Mouse (Mus musculus) thymus, postnatal 36 days (tissue): ENCODE results near the gene Prl8a8.

Experiments
- DNase-seq, 2 experiments: peaks; one replicate each; pipeline ENCODE4 v3.0.0; 2022; ENCODE audit warnings: mixed read lengths in 2 of 2

The Prl8a8 gene

DNA sequence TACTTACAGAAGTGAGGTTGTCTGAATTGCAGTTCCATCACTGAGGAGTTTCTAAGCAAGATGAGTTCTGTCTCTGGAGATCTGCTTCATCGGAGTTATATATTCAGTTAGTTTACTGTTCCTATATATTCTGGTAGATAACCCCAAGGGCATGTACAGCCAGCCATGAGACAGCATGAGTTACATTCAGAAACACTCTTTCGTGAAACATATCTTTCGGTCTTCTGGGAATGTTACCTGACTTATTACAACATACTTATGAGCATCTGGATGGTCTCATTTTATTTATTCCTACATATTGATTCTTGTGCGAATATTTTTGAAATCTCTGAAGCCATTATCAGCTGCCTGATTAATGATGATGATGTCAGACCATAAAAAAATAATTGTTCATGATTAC is at the start of gene Prl8a8:
Gene Prl8a8, minus strand, starts transcription at position 101 of the 400 bp plus-strand sequence.
- DNase-seq: no peak

DNA sequence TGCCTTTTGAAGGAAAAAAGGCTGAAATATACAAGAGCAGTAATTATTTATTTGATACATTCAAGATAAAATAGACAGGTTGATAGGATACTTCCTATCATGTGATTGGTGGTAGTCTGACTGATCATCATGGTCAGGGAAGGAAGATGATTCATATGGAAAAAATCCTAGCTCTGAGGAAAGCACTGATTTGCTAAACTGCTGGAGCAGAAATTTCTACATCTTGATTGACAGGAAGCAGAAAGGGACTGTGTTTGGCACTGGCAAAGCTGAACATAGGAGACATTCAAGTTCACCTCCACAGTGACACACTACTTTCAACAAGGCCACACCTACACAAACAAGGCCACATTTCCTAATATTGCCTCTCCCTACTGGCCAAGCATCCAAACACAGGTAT is 40.3 kb upstream of the Prl8a8 start:
- no peak for DNase-seq

DNA sequence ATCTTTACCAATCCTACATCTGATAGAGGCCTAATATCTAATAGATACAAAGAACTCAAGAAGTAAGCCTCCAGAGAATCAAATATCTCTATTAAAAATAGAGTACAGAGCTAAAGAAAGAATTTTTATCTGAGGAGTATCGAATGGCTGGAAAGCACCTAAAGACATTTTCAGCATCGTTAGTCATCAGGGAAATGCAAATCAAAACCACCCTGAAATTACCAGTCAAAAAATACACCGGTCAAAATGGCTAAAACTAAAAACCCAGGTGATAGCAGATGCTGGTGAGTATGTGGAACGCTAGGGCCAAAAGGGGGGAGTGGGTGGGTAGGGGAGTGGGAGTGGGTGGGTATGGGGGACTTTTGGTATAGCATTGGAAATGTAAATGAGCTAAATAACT is 10.1 kb upstream of the Prl8a8 start:
- DNase-seq: no peak

DNA sequence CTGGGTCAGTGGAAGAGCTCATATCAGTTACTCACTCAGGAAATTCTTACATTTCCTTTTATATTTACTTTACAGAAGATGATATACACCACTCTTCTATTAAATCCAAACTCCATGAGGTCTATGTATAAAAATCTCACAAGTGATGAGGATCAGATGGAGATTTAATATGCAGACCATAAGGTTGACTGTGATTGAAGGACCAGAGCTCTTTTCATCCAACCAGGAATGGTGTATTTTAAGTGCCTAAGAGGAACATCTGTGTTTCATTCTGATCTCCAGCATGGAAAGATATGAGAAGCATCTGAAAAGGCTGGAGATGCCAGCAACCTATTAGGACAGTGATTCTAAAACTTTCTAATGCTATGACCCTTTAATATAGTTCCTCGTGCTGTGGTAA is 5.4 kb downstream of the Prl8a8 start:
- DNase-seq: no peak
